Mouse (Mus musculus): ENCODE results near the gene Zfp93.

Gene Zfp93

DNA sequence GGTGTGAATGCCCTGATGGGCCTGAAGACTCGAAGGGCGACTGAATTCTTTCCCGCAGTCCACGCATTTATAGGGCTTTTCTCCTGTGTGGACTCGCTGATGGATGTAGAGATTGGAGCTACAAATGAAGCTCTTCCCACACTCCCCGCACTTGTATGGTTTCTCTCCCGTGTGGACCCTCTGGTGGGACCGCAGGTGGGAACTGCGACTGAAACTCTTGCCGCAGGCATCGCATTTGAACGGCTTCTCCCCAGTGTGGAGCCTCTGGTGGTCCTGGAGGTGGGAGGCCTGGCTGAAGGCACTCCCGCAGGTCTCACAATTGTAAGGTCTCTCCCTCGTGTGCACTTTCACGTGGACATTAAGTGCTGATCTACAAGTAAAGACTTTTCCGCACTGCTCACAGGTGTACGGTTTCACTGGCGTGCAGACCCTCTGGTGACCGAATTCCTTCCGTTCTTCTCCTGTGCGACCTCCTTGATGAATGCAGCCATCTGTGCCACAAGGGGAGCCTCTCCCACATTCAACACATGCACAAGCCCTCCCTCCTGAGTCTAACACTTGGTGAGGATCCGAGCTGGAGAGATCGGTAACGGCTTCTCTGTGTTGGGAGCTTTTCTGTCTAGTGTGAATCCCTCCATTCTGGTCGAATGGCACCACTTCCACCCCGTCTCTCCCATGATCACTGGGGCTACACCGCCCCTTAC, 21.3 kb downstream of the Zfp93 start:
- no peak for DNase-seq (ENCODE audit: low read depth)

DNA sequence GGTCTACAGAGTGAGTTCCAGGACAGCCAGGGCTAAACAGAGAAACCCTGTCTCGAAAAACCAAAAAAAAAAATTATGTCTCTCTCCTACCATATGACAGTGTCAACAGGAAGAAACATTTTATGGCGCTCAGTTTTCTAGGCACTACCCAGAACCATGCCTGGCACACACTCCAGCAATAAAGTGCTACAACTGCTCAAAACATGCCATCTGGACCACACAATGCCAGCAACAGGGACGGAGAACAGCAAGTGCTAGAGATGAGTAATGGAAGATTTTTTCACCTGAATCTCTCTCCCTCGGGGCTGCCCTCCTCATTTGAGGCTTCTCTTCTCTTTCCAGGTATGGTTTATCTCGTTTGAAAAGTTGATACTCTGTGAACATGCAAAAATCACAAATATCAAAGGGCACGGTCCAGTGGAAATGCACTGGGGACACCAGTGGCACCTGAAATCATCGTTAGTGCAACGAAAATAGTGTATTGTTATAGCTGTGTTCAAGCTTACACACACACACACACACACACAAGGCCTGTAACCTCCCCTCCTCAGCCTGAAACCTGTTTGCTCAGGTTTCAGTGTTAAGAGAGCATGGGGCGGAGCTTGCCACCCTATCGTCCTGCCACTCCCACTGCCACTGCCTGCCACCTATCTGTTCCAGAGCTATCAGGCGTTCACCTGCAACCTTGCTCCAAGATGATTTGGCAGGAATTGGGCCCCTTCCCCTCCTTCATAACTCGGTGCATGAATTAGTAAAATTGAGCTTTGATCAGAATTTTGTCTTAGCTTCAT, 23.0 kb downstream of the Zfp93 start:
- no peak for DNase-seq (ENCODE audit: low read depth)

DNA sequence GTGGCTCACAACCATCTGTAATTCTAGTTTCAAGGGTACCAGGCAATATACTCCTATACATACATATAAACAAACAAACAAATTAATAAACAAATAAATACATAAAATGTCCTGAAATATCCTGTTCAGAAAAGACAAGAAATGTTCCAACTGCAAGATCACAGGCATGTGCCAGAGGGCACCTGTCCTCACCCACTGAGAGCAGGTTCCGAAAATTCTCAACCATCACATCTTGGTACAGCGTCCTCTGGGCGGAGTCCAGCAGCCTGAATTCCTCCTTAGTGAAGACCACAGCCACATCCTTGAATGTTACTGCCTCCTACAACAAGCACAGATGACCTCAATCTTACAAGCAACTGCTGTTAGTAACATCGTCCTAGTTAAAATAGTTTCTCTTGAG, 24.5 kb downstream of the Zfp93 start:
- DNase-seq (ENCODE audit: low read depth) = no peak

DNA sequence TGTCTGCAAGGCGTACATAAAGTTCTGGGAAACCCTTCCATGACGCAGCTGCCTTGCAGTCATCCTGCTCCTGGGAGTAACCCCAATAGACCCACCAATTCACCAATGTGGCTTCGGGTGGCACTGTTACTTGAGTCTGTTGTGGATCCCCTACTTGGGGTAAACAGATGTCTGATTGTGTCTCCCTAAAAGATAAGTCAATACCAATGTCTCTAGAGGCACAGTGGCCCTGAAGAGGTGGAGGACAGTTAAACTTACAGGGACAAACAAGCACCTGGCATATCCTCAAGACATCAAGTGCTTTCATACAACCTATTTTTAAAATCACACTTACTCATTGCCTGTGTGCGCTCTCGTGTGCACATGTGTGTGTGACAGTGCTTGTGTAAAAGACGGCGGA, 25.2 kb downstream of the Zfp93 start:
- no peak for DNase-seq (ENCODE audit: low read depth)

DNA sequence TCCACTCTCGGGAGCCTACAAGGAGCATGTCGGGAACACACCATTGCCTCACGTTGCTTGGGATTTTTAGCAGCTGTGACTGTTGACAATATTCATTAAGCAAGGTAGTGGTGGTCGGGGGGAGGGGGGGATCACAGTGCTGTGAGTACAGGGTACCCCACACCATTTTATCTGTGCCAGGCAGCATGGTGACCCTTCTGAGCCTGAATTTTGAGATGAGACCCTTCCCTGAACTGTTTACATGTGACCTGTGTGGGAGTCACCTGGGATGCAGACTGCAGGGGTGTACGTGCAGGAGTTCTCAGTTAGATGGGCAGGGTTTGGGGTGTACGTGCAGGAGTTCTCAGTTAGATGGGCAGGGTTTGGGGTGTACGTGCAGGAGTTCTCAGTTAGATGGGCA, 26.2 kb downstream of the Zfp93 start:
- no peak for DNase-seq (ENCODE audit: low read depth)

DNA sequence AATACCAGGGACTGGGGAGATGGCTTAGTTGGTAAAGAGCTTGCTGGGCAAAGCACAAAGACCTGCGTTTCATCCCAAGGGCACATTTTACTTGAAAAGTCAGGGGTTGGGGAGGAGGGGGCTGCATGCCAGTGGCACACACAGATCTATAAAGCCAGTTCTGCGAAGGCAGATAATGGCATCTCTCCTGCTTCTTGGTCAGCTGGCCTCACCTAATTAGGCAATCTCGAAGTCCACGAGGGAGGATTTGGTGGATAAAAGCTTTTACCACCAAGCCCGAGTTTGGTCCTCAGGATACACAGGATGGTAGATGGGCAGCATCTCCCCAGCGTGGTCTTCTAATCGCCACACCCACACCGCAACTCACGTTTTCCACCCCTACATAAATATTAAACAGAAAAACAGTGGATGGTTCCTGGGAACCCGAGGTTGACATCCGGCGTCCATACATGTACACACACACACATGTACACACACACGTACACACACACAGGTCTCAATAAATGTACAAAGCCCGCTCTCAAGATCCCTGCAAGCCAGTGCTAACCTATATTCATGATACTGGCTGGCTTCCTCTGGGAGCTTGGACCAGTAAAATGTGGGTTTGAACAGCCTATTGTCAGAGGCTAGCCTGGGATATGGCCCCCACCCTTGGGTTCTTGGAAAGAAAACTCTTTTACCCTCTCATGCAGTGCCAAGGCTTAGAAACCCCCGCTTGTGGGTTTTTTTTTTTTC, 27.3 kb downstream of the Zfp93 start:
- no peak for DNase-seq (ENCODE audit: low read depth)

DNA sequence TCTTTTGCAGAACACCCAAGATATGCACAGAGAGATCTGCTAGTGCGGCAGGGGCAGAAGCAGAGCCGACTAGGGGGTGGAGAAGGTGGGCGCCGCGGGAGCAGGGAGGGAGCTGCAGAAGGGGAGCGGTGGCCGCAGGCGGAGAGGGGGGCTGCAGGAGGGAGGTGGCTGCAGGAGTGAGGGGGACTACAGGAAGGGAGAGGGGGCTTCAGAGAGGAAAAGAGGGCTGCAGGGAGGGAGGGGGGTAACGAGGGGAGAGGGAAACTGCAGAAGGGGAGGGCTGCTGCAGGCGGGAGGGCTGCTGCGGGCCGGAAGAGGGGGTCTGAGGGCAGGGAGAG, 28.4 kb downstream of the Zfp93 start:
- no peak for DNase-seq (ENCODE audit: low read depth)

DNA sequence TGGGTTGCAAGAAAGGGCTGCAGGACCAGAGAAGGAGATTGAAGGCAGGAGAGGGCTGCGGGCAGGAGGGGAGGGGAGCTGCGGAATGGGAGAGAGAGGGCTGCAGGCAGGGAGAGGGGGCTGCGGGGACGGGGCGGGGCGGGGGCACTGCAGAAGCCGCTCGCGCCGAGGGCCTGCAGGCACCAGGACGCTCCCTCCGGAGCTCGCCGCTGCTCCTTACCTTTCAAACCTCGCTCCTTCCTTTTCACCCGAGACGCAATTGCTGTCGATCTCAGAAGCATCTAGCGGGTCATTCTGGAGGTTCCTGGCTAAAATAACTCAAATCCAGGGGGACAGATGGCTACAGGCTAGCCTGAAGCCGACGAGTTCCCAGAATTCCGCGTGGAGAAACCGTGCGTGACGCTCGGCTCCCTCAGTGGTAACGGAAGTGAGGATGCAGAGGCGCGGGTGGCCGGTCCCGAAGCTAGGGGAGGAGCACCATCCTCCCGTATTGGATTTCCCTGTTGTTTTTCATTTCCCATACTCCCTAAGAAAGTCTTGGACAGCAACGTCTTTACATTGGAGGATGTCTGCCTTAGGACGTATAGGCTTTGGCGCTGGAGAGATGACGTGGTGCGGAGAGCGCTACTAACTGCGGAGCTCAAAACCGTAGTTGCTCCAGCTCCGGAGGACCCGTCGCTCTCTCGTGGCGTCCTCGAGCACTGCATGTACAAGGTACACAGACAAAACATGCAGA, 28.9 kb downstream of the Zfp93 start:
- peak; percentile 94 for DNase-seq (ENCODE audit: low read depth)

DNA sequence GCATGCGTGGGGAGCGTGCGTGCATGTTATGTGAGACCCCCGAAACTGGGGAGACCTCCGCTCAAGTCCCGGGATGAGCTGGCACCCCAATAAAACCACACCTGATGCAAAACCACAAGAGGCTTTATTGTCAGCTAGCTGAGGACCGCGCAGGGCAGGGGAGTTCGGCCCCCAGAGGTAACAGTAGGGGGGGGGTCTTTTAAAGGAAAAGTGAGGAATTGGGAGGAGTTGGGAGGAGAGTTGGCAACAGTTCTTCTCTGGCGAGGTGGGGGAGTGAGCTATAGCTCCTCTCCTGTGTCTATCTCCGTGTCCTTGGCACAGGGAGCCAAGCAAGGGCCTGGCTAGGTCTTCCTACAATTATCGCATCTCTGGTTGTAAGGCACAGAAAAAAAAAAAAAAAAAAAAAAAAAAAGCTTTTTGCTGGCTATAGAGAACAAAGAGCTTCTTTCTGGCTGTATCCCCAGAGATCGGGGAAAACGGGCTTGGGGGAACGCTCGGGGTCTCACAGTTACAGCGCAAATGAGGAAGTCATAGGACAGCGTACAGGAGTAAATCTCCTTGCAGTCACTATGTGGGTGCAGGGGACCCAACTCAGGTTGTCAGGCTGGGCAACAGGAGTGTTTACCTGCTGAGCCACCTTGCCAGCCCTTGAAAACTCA, 29.7 kb downstream of the Zfp93 start:
- DNase-seq (ENCODE audit: low read depth) = peak; percentile 36

DNA sequence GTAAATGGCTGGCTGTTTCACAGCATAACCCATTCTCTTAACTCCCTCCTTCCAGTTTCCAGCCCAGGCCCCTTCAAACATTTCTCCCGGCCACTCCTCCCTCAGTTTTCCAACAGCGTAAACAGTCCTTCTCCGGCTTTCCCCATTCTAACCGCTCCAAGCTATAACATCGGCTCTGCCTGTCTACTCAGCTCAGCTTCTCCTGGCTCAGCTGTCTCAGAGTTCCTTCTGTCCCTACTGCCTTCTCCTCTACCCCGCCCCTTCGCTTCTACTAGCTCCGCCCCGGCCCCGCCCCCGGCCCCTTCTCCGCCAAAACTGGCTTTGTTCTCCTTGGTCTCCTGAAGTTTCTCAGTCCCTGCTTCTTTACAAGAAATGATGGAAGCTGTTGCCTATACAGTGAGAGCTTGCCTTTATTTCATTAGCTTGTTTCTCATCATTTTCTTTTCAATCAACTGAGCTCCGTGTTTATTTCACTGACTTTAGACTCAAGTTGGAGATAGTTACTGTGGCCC, 30.6 kb downstream of the Zfp93 start, which contains the start of gene Zfp61:
Gene Zfp61 (minus strand): TSS at position 462 of the 512 bp plus-strand sequence.
- DNase-seq (ENCODE audit: low read depth) = peak; percentile 87

DNA sequence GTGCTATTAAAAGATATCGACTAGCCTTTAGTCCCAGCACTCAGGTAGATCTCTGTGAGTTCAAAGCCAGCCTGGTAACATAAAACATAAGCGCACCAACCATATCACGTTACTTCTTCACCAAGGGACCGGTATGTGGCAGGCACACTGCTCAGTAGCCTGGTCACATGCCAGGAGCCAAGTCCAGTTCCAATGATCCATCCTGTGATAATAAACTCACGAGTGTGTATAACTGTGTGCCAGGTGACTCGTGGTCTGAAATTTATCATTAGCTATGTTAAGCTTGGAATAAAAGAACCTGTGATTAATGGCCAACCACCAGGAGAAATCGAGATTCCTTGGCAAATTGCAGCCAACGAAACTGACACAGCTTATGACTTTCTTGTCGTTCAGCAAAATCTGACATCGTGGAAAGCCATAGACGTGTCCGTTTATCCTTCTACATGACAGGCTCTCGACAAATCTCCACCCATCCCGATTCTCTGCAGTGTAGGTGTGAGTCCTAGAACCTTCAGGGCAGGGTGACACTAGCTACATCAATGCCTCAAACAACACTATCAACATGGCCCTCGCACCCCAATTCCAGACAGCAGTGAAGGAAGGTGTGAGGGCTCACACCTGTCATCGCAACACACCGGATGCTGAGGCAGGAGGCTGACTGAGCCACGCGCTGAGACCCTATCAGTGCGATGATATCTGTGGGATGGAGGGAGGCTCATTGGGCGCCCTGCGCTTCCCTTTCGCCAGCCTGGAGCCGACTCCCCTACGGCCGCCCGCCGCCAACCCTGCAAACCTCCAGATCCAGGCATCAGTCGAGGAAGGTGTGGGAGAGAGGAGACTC, 45.7 kb downstream of the Zfp93 start:
- DNase-seq (ENCODE audit: low read depth) = peak; percentile 25

DNA sequence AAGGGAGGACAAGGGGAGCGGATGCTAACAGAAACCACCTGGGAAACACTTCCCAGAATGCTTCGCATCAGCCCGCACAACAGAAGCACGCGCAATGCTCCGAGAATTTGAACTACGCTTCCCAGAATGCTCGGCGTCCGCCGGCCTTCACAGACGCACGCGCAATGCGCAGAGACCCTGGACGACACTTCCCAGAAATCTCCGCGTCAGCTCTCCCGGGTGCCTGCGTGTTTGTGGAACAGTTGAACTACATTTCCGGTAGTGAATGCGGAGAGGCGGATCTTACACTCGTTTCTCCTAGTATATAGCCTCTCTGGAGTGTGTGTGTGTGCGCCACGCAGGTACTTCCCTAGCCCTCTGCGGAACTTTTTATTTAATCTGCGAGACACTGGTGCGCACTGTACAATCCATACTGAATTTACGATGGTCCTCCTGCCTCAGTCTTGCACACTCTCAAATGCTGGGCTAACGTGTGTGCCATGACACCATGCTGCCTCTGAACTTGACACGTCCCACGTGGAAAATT, 46.4 kb downstream of the Zfp93 start, which contains the start of gene Zfp94:
Gene Zfp94 (minus strand): TSS at position 100 of the 526 bp plus-strand sequence.
- DNase-seq (ENCODE audit: low read depth) = peak; percentile 95

DNA sequence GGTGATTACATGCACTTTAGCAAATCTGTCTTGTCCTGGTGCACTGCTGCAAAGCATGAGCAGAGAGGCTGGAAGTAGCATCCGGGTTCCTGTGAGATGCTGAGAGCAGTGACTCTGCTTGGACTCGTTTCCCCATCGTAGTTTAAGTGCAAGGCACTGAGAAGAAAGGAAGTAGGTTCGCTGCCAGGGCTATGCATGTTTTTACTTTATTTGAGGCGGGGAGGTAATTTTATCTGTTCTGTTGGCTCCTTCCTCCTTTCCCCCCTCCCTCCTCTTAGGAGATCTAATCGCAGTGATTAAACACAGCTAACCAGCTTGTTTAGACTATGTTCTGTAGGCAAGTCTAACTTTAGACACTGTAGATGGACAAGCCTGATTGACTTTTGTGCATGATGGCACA, 48.7 kb downstream of the Zfp93 start:
- no peak for DNase-seq (ENCODE audit: low read depth)

DNA sequence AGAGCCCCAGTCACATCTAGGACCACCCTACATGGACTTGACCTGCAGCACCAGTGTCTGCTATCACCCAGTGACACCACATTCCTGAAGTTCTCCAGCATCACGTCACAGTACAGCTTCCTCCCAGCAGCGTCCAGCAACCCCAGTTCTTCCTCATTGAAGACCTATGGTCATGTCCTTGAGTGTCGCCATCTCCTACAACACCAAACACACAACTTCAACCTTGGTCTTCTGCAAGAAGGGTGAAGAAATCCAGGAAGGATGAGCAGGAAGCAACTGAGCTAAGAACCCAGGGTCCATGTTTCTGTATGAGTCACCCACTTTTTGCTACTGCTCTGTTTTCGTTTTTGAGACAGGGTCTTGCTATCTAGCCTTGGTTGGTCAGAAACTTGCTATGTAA, 52.4 kb downstream of the Zfp93 start:
- DNase-seq (ENCODE audit: low read depth) = no peak

DNA sequence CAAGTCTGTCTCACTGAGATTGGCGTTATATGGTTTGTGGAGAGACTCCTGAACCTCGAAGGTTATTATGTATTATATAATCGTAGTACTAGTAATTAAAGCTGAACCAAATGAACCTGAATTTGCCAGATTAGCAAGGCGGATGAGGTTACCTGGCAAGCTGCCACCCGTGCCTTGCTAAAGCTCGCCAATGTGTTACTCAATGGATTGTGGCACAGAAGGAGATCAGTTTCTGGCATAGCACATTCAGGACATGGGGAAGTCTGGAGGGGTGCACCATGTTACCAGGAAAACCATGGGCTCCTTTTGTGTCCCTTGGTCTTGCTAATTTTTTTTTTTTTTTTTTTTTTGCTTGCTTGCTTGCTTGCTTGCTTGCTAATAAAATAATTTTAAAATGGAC, 55.0 kb downstream of the Zfp93 start:
- DNase-seq (ENCODE audit: low read depth) = peak; percentile 36

DNA sequence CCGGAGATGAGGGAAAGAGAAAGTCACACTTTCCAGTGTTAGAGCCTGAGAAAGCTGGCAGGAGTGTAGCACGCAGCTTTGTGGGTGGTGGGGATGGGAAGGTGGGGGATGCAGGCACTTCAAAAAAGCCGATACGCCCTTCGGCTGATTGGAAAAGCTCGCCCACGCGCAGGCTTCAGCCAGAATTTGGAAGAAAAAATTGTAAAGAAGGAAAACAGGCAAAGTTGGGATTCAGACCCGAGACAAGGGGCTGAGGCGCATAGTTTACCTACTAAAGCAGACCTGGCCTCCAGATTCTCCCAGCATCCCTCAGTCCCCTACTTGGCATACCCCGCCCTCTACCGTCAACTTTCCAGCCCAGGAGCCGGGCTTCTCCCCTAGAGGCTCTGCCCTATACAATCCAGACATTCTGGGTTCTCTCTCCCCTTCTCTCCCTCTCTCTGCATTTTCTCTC, 55.5 kb downstream of the Zfp93 start:
- DNase-seq (ENCODE audit: low read depth) = no peak

DNA sequence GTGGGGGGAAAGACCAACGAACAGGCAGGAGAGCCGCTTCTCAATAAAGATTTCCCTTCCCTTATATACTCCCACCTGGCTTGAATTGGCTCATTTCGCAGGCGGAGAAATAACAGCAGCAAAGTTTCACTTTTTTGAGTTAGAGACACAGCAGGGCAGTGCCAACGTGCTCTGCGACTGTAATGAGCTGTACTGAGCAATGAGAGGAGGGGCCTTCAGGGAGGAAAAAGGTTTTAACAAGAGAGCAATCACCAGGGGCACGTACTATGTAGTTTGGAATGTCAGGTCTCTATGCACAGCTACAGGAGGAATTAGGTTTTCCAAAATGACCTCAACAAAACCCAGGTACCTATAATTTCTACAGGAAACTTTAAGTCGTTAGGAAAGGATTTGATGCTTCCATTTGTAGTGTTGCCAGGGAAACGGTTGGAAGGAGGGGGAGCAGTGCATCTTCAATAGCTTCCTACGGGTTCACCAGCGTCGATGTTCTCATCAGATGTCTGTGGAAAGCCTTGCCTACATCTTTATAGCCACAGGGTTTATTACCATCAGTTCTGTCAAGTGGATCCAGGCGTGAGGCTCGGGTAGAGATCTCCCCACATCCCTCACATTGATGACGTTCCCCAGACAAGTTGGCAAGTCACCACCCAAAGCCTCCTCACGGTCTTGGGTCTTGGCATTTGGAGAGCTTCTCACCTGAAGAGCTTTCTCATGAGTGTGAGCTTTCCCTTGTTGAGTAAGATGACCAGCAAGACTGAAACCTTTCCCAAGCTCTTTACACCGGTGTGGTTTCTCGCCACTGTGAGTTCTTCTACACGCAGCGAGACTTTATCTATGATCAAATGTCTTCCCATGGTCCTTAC, 56.3 kb downstream of the Zfp93 start:
- DNase-seq (ENCODE audit: low read depth) = no peak
